Comparison of ENCODE assay signal across 9 mouse cellular contexts in the genomic region with DNA sequence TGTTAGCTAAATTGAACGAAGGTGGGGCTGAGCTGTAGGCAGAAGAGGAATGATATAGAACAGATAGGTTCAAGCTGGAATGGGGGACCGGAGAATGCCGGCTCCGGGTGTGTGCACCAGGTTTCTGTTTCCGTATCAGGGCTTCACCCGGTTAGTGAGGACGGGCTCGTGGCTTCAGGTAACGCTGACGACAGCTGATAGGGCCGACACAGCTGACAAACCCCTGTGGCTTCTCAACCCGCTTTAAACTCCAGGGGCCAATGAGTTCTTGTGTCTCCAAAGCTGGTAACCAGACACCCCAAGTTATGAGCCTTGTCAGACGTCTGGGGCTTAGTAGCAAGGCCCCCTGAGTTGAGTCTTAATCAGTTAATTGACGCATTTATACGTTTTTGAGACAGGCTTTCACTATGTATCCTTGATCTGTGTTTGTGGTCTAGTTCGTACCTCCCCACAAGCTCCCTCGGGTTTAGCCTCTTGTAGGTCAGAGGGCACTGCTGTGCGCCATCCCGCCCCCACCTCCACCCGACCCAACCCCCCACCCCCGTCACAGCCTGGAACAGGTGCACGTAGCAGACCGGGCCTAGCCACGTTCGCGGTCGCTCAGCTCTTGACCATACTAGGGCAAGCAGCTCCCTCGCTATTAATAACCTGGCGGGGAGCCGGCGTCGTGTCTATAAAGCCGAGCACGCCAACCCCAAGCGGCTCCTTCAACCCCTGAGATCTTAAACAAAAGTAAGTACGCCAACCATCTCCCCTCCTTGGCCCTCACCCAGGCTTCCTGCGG. TPM values are rescaled to one million over a fixed set of nuclear protein-coding genes. Genes with fewer than 3 reads are reported as not detected.
DNase-seq lines count a peak whose midpoint lies in the region; ATAC-seq and TF ChIP-seq lines count a peak whose summit lies in the region.
"Had no signal": no experiment of that assay in that cellular context is flagged by ENCODE, and none has a peak within 500 bp of the region (broad histone marks: within the 10 kb centered on the region; RNA-seq: fewer than 3 reads in every experiment).

No protein-coding gene starts in this region.

- peak overlapping the region; percentile 37 for H3K9ac ChIP-seq in liver, embryonic 11.5 days (ENCODE audit: low read depth, low read length)
- H3K9ac ChIP-seq in limb, embryonic 13.5 days = peak overlapping the region; percentile 39

- no peak for ATAC-seq in liver, embryonic 11.5 days (replicated peaks; ENCODE audit: low FRiP score)
- ATAC-seq in limb, embryonic 13.5 days (ENCODE audit: low FRiP score, low read depth) = no peak

- peak overlapping the region; percentile 20 for H3K4me3 ChIP-seq in liver, embryonic 11.5 days (ENCODE audit: low read depth, low read length)
- H3K4me3 ChIP-seq in bone marrow, adult 2 months (replicated peaks; ENCODE audit: control insufficient read depth, low read depth, low read length) = no peak overlapping the region
- peak overlapping the region; percentile 60 for H3K4me3 ChIP-seq in heart, embryonic 10.5 days
- peak overlapping the region; percentile 11 for H3K4me3 ChIP-seq in limb, embryonic 13.5 days

- TF ChIP-seq POLR2A in bone marrow, adult 2 months (IDR thresholded peaks at IDR 0.05; ENCODE audit: borderline replicate concordance, control insufficient read depth, low read depth, low read length) = no peak

- WGBS in liver, embryonic 11.5 days = 14% methylated on average over 37 of the region's 37 CpGs
- 5% methylated on average over 37 of the region's 37 CpGs for WGBS in bone marrow, adult 2 months
- WGBS in heart, embryonic 10.5 days = 8% methylated on average over 37 of the region's 37 CpGs
- 13% methylated on average over 37 of the region's 37 CpGs for WGBS in limb, embryonic 13.5 days

- peaks cover 11% of the 10 kb centered on the region; the same call in 1 of the 2 replicates for H3K36me3 ChIP-seq in liver, embryonic 11.5 days (ENCODE audit: control insufficient read depth, insufficient read depth, low read length)
- peaks cover 25% of the 10 kb centered on the region for H3K36me3 ChIP-seq in heart, embryonic 10.5 days
- H3K36me3 ChIP-seq in limb, embryonic 13.5 days = peaks cover 21% of the 10 kb centered on the region

- no peak for DNase-seq in liver, embryonic 11.5 days (ENCODE audit: low spot score)
- no peak for DNase-seq in liver
- DNase-seq in heart, embryonic 10.5 days (ENCODE audit: low spot score) = peak; percentile 91
- DNase-seq in skeletal muscle tissue, adult 2 months (ENCODE audit: low read depth, low spot score) = peak; percentile 98
- DNase-seq in layer of hippocampus, adult 8-10 months (ENCODE audit: low spot score in 2 of 2) = no peak
- no peak for DNase-seq in ovary, postnatal 14 days (ENCODE audit: low spot score)

- H3K4me2 ChIP-seq in liver, embryonic 11.5 days = peak overlapping the region; percentile 50
- peak overlapping the region; percentile 31 for H3K4me2 ChIP-seq in limb, embryonic 13.5 days (replicated peaks)

- peaks cover 35% of the 10 kb centered on the region for H3K27me3 ChIP-seq in liver, embryonic 11.5 days (replicated peaks; ENCODE audit: control insufficient read depth, insufficient read depth, low read length)
- peaks cover 34% of the 10 kb centered on the region for H3K27me3 ChIP-seq in heart, embryonic 10.5 days (ENCODE audit: insufficient read depth, poor library complexity, severe bottlenecking)
- H3K27me3 ChIP-seq in limb, embryonic 13.5 days = peaks cover 53% of the 10 kb centered on the region

- H3K9me3 ChIP-seq in liver, embryonic 11.5 days (ENCODE audit: control insufficient read depth, low read length) = no peaks in the 10 kb centered on the region
- no peaks in the 10 kb centered on the region for H3K9me3 ChIP-seq in heart, embryonic 10.5 days
- H3K9me3 ChIP-seq in limb, embryonic 13.5 days = no peaks in the 10 kb centered on the region

- TF ChIP-seq CTCF in bone marrow, adult 2 months (IDR thresholded peaks at IDR 0.05; ENCODE audit: control insufficient read depth, insufficient read depth, low read length) = no peak

- peaks cover 36% of the 10 kb centered on the region for H3K4me1 ChIP-seq in liver, embryonic 11.5 days (replicated peaks; ENCODE audit: control insufficient read depth, insufficient read depth, low read length)
- peaks cover 3% of the 10 kb centered on the region for H3K4me1 ChIP-seq in bone marrow, adult 2 months (ENCODE audit: control insufficient read depth, insufficient read depth, low read length)
- H3K4me1 ChIP-seq in heart, embryonic 10.5 days = peaks cover 67% of the 10 kb centered on the region
- peaks cover 28% of the 10 kb centered on the region for H3K4me1 ChIP-seq in limb, embryonic 13.5 days

- H3K27ac ChIP-seq in liver, embryonic 11.5 days (ENCODE audit: low read depth, low read length) = no peak overlapping the region
- peak overlapping the region; percentile 56 for H3K27ac ChIP-seq in bone marrow, adult 2 months (ENCODE audit: control insufficient read depth, insufficient read depth, low read depth, low read length, poor library complexity)
- H3K27ac ChIP-seq in heart, embryonic 10.5 days = peak overlapping the region; percentile 97
- peak overlapping the region; percentile 28; the same call in 1 of the 2 replicates for H3K27ac ChIP-seq in limb, embryonic 13.5 days

RNA-seq across cellular contexts. Expression of a gene that starts 7.7 kb away (rescaled TPM):
- not detected in 2 replicates for polyA plus RNA-seq in liver, embryonic 11.5 days (2014; fragmentation: Nextera tagmentation; extraction: Ambion mirVana)
- polyA plus RNA-seq in bone marrow, adult 2 months (2011; ENCODE audit: insufficient read depth, insufficient read length, low replicate concordance, missing spikeins) = not detected in 2 replicates
- polyA plus RNA-seq in heart, embryonic 10.5 days (2016; fragmentation: Nextera tagmentation; extraction: Ambion mirVana) = 2.7 and 3.8 TPM in 2 replicates
- 0.18 and 0.26 TPM in 2 replicates for polyA plus RNA-seq in limb, embryonic 13.5 days (2015; fragmentation: Nextera tagmentation; extraction: Ambion mirVana)
- total RNA-seq in layer of hippocampus, adult 8-10 months (2022) = under 1 TPM in 1 of 4 experiments, not detected in 3; 0.57 TPM
- polyA plus RNA-seq: liver, adult 2 months had no signal

RNA-seq across cellular contexts. Expression of a gene that starts 10.5 kb away (rescaled TPM):
- polyA plus RNA-seq in liver, embryonic 11.5 days (2014; fragmentation: Nextera tagmentation; extraction: Ambion mirVana) = not detected in 2 replicates
- not detected in 2 replicates for polyA plus RNA-seq in bone marrow, adult 2 months (2011; ENCODE audit: insufficient read depth, insufficient read length, low replicate concordance, missing spikeins)
- not detected in 2 replicates for polyA plus RNA-seq in heart, embryonic 10.5 days (2016; fragmentation: Nextera tagmentation; extraction: Ambion mirVana)
- not detected in 2 replicates for polyA plus RNA-seq in limb, embryonic 13.5 days (2015; fragmentation: Nextera tagmentation; extraction: Ambion mirVana)
- not detected for total RNA-seq in layer of hippocampus, adult 8-10 months (2022)
- total RNA-seq: liver, adult 2 months had no signal
- polyA plus RNA-seq: liver, adult 2 months had no signal

RNA-seq across cellular contexts. Expression of a gene that starts 11.4 kb away (rescaled TPM):
- polyA plus RNA-seq in liver, embryonic 11.5 days (2014; fragmentation: Nextera tagmentation; extraction: Ambion mirVana) = 44.5 and 45.6 TPM in 2 replicates
- polyA plus RNA-seq in bone marrow, adult 2 months (2011; ENCODE audit: insufficient read depth, insufficient read length, low replicate concordance, missing spikeins) = 7.2 and 23.2 TPM in 2 replicates
- 56.3 and 78.7 TPM in 2 replicates for polyA plus RNA-seq in heart, embryonic 10.5 days (2016; fragmentation: Nextera tagmentation; extraction: Ambion mirVana)
- polyA plus RNA-seq in limb, embryonic 13.5 days (2015; fragmentation: Nextera tagmentation; extraction: Ambion mirVana) = 53.4 and 53.7 TPM in 2 replicates
- total RNA-seq in layer of hippocampus, adult 8-10 months (2022) = 10 to 100 TPM; 57.1 to 69.8 (median 65.7) TPM

RNA-seq across cellular contexts. Expression of a gene that starts 17.8 kb away (rescaled TPM):
- polyA plus RNA-seq in liver, embryonic 11.5 days (2014; fragmentation: Nextera tagmentation; extraction: Ambion mirVana) = 626 and 647 TPM in 2 replicates
- polyA plus RNA-seq in bone marrow, adult 2 months (2011; ENCODE audit: insufficient read depth, insufficient read length, low replicate concordance, missing spikeins) = 347 and 468 TPM in 2 replicates
- 447 and 460 TPM in 2 replicates for polyA plus RNA-seq in heart, embryonic 10.5 days (2016; fragmentation: Nextera tagmentation; extraction: Ambion mirVana)
- polyA plus RNA-seq in limb, embryonic 13.5 days (2015; fragmentation: Nextera tagmentation; extraction: Ambion mirVana) = 577 and 592 TPM in 2 replicates
- 100 to 1,000 TPM; 820 to 960 (median 855) TPM for total RNA-seq in layer of hippocampus, adult 8-10 months (2022)

RNA-seq across cellular contexts. Expression of a gene that starts 26.5 kb away (rescaled TPM):
- 41.2 and 50.9 TPM in 2 replicates for polyA plus RNA-seq in liver, embryonic 11.5 days (2014; fragmentation: Nextera tagmentation; extraction: Ambion mirVana)
- polyA plus RNA-seq in bone marrow, adult 2 months (2011; ENCODE audit: insufficient read depth, insufficient read length, low replicate concordance, missing spikeins) = 11.1 and 29.0 TPM in 2 replicates
- polyA plus RNA-seq in heart, embryonic 10.5 days (2016; fragmentation: Nextera tagmentation; extraction: Ambion mirVana) = 53.5 and 62.2 TPM in 2 replicates
- 62.2 and 62.3 TPM in 2 replicates for polyA plus RNA-seq in limb, embryonic 13.5 days (2015; fragmentation: Nextera tagmentation; extraction: Ambion mirVana)
- total RNA-seq in layer of hippocampus, adult 8-10 months (2022) = 10 to 100 TPM; 27.0 to 35.1 (median 31.7) TPM

Comparison
In these comparisons a context has a peak if more than half of its experiments do, and no peak if none do; other contexts are left out.
1. DNase-seq: peak in heart, embryonic 10.5 days (single experiment) and skeletal muscle tissue, adult 2 months (single experiment); none in liver, embryonic 11.5 days (single experiment), liver (single experiment), layer of hippocampus, adult 8-10 months (0 of 2) and ovary, postnatal 14 days (single experiment).